Mouse (Mus musculus): ENCODE measurements at regions not wholly inside any gene's neighbourhood (a gene's known extent, or its start where the extent isn't known, plus 50 kb on each side); places are given as distances from the start of the nearest gene placed in this dataset.
A peak's percentile ranks its signal among the peaks of the same experiment; 100 is the strongest.
"Not testable (repeated sequence)": the region's sequence is repeated elsewhere in the genome, so short reads cannot be mapped to it uniquely, and the experiment has no call there.

DNA sequence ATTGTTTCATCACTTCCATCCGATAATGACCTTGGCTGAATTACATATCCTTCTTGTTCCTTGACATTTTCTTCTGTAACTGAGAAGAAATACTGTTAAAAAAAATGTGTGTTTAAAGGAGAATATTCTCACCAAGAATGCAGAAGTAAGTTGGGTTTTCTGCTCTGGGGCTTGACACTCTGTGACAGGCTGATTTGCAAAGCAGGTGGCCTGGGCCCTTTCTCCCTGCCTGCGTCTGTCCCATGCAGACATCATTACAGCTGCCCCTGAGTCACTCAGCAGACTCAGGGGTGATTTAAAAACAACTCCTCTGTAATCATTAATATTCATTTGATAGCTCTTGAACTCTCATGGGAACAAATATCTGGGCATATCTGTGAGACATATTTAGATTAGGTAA, 229.4 kb upstream of the Synpr start:
- ATAC-seq (ENCODE audit: low TSS enrichment): no peak

DNA sequence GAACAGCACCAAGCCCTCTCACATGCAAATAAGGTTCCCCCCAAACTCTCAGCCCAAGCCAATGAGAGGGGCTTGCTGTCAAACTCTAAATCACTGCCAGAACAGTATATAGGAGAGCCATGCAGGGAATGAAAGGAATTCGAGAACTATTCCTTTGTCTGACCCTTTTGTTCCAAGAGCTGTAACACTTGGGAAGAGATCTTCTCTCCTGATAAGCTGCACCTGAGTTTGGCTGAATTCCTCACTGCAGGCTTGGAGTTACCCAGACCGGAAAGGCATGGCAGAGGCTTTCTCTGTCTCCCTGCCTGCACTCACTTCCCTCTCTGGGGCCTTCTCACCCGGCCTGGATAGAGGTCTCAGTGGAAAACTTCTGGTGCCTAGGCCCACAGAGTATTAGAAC, 219.7 kb upstream of the Cadps start:
- ATAC-seq (ENCODE audit: low TSS enrichment): not testable (repeated sequence)

DNA sequence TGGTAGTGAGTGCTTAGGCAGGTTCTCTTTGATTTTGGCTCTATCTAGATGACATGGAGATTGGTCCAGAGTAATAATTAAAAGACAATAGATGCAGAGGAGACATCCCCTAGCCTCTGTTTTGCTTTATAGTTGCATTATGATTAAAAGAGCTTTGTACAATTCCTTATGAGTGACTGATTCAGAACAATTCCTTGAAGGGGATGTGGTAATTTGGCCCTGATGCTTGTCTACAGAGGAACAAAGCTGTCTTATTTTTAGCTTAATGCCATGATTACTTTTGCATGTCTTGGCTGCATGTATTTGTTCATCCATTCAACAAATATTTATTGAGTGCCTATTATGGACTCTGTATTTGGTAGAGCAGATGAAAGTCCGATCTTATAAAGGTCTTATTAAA, 218.9 kb upstream of the Cadps start:
- no peak for ATAC-seq (ENCODE audit: low TSS enrichment)

DNA sequence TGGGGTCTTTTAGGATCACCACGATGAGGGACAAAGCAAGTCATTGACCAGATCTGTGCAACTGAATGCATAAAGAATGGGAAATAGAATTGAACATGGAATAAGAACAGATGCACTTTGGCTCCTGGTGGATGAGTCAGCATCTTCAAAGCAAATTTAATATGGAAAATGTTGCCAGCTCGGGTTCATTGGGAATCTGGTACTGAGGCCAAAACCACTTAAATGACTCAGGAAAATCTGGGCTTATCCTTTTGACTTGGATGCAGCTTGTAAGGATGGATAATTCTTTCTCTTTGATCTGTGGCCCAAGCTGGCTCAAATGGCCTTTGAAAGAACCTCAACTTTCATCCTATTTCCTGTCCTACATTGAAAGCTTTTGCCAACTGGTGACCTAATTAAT, 217.3 kb upstream of the Cadps start:
- no peak for ATAC-seq (ENCODE audit: low TSS enrichment)

DNA sequence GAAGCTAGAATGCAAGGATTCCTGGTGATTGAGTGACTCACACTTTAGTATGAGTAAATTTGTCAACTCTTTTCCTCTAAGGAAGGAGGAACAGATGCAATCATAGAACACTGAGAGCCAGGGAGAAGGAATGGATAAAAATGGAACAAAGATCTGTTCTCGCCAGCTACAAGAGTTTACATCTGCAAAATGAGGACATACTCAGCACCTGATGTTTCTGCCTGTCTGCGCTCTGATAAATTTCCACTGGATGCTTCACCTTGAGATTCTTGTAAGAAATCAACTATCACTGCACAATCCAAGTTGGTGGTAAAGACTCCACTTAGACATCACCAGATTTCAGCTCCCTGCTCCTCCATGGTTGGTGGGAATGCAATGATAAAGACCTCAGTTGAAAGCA, 214.5 kb upstream of the Cadps start:
- ATAC-seq (ENCODE audit: low TSS enrichment): peak; percentile 99

DNA sequence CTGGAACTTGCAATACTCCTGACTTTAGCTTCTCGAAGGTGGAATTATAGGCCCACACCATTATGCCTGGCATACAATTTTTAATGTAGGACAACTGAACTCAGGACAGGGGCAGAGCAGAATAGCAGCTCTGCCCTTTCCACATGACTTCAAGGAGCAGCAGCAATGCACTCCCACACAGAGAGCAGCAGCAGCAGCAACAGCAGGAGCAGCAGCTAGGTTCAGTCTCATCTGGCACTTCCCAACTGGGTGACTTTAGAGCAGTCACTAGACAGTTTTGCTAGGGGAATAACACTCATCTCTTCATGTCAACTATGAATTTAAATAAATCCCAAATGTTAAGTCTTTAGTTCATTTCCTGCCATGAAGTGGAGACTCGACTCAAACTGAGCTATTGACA, 206.9 kb upstream of the Cadps start:
- no peak for ATAC-seq (ENCODE audit: low TSS enrichment)

DNA sequence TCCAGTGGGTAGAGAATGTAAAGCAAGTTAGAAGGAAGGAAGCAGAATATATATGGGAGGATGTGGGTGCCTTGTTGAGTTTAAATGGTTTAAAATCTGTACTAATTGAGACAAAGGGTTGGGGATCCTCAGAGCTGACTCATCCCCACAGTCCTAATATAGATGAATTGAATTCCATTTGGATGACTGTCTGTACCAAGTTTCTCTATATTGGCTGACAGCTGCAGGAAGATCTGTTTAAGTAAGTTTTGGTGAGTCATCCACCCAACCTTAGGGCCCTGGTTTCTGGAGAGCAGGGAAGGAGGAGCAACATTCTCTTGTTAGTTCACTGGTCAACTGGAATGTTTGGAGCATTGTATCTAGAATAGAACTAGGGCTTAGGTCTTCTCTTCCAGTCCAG, 199.9 kb upstream of the Cadps start:
- peak; percentile 98 for ATAC-seq (ENCODE audit: low TSS enrichment)

DNA sequence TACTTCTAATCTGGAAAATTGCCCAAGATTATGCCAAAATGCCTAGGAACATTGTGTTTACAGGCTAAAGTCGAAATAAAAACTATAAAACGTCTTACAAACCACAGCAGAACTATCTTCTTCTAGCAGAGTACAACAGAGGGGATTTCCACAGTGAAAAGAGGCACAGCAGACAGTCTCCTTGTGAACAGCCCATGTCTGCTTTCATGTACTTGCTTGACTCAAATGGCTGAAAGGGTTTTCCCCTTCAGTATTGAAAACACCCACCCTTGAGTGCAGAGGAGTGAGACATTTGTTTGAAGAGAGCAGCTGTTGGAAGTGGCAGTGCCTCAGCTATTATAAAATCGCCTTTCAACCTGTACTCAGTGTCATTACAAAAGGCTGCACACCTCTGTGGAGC, 188.2 kb upstream of the Cadps start:
- no peak for ATAC-seq (ENCODE audit: low TSS enrichment)

DNA sequence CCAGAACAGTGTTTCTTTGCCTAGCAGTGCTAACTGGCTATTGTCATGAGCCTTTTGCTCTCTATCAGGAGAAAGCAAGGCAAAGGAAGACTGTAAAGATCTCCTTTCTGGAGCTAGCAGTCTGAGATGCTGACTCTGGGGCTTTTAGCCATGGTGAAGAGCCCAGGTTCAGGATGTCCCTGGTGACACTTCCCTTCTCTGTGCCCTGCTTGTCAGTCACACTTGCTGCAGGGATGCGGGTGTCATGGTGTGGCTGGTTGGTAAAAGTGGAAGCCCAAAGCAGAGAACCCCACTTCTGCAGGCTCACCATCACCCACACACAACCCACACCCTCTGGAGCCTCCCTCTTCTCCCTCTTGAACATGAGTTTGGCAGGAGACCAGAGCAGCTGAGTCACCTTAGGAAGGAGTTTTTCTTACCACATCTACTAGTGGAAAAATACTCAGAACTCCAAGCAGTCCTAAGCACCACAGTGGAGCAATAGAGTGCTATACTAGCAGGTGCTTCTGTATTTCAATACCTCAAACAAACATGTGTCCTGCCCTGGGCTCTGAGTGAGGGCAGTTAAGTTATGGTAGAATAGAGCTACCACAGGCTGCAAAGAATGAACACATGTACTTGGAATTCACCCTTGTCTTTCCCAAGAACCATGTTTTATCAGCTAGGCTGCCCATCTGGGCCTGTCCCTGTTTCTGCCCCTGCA, 178.3 kb upstream of the Cadps start:
- ATAC-seq (ENCODE audit: low TSS enrichment): peak; percentile 95

DNA sequence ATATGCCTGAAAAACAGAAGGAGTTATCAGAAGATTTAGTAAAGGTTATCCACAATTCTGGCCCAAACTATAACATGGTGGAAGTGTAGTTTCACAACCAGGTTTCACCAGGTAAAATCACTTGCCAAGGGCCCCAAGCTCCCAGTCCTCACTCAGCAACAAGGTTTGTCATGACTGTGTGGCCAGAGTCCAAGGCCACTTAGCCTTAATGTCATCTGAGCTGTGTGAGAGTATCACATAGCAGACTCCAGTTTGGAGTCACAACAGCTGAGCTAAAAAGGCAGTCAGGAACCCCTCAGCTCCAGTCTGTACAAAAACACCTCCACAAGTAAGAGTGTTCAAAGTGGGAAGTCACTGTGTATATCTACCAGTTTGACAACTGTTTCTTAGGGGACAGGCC, 156.5 kb upstream of the Cadps start:
- no peak for ATAC-seq (ENCODE audit: low TSS enrichment)

DNA sequence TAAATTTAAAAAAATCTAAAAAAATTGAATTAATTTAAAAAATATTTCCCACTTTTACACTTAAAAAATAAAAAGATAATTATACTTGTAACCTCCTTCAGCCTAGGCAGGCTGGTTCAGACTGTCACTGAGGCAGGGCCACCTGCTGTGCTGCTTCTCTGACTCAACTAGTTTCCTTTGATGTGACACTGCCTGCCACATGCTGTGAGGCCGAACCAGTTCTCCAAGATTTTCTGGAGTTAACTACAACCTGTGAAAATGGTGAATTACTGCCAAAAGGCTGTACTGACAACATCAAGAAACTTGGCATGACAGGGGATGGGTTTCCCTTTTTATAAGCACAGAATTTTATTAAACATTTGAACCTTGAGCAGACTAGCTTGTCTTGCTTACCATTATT, 143.6 kb upstream of the Cadps start:
- no peak for ATAC-seq (ENCODE audit: low TSS enrichment)

DNA sequence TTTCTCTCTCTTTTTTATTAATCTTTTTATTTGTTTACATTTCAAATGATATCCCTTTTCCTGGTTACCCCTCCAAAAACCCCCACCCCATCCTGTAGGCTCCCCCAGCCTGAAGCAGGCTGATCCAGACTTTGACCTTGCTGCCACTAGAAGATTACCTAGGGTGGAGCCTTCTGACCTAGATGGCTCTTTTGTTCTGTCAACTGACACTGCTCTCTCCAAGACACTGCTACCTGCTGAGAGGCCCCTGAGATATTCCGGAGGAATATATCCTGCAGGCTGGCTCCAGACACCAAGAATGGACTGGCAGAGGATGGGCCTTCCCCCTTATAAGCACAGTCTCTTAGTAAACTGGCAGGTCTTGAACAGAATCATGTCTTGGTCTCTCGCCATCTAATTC, 135.0 kb upstream of the Cadps start:
- not testable (repeated sequence) for ATAC-seq (ENCODE audit: low TSS enrichment)

DNA sequence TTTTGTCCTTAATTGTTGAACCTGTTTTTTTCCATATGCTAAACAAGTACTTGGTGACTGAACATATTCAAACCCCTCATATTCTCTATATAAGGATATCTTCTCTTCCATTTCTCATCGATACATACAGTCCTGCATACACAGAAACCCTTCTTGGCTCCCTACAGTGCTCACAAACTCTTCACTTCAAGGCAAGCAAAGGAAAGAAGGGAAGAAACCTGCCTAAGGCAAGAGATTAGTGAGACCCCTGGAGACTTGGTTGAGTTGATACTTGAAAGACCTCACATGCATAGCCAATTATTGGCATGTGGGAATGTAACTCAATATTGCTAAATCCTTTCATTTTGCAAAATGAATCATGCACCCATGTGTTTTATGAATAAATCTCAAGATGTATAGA, 128.0 kb upstream of the Cadps start:
- ATAC-seq (ENCODE audit: low TSS enrichment): no peak

DNA sequence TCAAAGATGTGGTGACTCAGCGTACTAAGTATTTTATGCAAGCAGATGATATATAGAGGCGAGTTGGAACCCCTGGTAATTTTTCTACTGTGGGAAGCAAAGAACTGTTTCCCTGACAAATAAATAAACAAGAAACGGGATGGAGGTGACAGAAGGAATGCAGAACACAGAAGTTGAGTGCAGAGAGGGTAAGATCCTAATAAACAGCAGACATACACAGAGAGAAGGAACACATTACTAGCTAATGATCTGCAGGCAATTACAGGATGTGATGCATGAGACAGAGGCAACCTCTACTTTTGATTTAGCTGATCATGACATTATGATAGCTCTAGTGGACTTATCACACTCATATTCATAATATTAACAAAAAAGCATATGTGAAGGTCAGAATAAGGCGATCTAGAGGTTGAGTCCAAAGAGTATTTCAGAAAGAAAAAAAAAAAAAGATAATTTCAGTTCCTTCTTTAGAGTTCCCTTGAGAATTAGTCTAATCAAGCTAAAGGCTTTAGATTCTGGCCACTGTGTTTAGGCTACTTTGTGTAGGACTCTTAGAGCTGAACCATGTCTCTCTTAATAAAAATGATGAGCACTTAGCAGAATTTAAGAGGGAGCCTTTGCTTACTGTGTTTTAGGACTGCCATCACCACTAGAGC, 115.9 kb upstream of the Cadps start:
- no peak for ATAC-seq (ENCODE audit: low TSS enrichment)

DNA sequence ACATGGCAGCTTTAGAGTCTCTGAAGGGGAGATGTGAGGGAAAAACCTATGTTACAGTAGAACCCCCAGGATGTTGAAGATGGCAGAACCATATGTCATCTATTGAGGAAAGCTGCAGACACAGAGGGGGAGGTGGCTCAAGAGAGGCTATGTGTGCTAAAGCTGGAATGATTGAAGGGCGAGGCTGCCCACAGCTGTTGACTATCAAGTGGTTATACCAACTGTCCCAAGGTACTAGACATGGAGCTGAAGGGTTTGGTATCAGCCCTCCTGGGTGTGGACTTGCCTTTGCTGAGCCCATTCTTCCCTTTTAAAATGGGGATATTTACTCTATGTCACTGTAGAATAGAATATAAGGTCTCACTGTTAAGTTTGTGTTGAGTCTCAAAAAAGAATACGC, 113.5 kb upstream of the Cadps start:
- no peak for ATAC-seq (ENCODE audit: low TSS enrichment)

DNA sequence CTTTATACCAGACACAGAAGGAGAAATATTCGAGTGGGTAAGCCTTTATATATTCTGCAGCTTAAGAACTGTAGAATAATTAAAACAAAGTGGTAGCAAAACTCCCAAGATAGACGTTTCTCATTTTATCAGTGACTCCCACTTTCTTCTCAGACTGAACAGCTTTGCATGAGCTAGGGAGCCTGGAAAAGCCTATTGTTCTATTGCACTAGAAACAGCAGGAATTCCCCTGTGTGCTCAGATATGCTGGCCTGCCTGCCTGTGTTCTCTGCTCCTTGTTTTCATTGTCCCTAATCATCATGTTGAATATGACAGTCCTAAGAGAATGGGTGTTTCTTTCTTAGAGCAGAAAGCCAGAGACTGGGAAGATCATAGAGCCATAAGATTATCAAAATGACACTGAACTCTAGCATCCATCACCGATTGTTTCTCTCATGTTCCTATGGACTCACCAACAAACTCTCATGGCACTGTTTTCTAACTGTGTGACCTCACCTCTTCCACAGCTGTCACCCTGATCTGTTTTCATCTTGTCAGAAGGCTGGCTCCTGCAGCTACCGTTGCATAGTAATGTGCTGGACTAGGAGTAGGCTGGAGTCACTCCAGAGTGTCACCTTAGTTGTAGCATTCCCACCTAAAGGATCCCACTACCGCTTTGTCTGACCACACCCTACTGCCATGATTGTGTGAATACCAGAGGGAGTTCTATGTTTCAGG, 108.9 kb upstream of the Cadps start:
- ATAC-seq (ENCODE audit: low TSS enrichment): peak; percentile 94

DNA sequence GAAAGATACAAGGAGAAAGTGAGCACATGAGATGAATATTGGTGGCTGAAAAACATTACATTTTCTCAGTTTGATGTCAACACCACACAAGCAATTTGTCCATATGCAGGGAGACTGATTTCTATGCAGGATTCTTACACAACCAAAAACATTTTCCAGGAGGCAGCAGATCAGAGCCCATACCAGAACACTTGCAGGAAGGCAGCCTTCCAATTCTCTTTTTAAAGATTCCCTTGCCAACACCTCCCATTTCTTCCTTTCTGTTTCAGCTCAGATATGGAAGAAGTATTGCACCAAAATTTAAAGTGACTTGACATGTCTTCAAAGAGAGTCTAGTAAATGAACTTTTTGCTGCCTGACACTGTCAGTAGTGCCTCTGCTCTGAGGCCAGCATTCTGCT, 100.7 kb upstream of the Cadps start:
- ATAC-seq (ENCODE audit: low TSS enrichment): peak; percentile 96

DNA sequence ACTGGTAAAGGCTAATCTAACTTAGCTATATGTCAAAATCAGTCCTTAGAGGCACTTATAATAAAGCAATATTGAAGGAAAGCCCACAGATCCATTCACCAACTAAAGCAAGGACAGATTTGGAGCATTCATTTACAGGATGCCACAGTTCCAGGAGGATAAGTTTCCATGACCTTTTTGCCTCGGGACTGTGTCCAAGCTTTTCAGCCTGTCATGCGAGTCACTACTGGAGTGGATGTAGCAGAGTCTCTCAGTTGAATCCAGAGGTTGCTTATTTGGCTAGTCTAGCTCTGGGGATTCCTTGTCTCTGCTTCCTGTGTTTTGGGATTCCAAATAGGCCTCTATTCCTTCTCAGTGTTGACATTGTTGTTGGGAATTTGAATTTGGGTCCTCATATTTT, 92.6 kb upstream of the Cadps start:
- no peak for ATAC-seq (ENCODE audit: low TSS enrichment)

DNA sequence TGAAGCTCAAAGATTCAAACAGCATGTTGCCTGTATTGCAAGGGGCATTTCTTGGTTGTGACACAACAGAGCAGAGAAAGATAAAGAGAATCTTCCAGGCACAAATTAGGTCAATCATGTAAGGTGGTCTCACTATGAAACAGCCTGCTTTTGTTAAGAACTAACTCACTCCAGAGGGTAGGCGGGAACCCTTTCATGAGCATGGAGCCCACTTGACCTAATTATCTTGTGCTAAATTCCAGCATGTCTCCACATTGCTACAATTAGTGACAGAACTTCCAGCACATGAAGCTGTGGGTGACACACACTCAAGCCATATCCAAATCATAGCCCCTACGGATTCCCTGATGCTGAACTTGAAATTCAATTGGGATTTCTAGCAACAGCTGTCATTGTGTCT, 91.1 kb upstream of the Cadps start:
- ATAC-seq (ENCODE audit: low TSS enrichment): no peak

DNA sequence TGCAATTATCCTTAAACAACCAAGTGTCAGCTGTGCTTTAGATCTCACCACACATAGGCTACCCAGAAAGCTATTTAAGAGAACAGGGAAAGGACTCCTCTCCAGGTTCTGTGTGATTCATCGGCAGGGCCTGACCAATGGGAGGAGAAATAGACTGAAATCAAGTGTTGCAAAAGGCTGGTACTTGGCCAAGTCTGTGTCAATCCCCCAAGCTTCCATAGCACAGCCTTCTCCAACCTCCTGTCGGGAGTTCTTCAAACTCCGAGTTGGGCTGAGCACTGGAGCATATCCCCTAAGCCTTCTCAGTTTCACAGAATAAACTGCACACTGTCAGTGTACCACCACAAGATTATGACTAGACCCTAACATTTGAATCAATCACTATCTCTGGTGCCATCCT, 90.5 kb upstream of the Cadps start:
- no peak for ATAC-seq (ENCODE audit: low TSS enrichment)

DNA sequence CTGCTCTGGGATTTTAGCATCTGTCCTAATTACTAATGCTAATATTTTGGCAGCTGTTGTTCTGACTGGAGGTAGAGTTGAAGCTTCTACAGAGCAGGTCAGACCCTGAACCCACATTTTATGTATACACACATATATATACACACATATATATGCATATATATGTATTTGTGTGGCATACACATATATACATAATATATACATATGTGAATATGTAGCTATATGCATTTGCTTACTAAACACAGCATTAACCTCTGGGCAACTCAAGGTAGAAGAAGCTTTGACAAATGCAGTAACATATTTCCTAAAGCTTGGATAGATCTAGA, 54.4 kb upstream of the Cadps start:
- no peak for ATAC-seq (ENCODE audit: low TSS enrichment)

DNA sequence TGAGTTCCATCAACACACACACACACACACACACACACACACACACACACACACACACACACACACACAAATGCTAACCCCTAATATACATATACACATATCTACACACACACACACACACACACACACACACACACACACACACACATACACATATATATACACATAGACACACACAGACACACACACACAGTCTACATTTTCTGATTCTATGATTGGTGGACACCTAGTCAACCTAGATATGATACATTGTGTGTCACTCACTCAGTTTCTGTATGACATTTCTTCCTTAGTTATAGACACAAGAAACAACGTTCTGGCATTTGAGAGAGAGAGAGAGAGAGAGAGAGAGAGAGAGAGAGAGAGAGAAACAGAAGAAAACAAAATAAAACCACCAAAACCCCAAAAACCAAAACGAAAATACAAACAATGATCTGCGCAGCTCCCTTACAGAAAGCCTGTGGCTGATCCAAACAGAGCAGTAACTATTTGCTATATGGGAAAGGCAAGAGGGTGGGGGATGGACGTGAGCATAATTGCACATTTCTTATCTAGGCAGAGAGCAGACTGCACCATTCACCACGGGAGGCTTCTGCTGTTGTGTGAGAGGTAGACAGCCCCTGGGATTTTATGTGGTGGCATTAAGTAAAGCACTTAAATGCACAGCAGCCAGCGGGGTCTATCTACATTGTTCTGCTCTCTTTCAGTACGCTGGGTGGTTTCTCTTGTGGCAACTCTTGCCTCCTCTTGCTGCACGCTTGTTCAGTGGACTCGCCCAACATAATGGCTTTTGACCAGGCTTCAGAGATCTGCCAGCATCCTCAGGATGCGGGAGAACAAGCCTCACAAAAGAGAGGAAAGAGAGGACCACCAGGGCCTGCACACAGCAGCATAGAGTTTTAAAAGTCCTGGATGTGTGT, 53.8 kb upstream of the Cadps start:
- no peak for ATAC-seq (ENCODE audit: low TSS enrichment)

Data from frontal cortex, adult (tissue).